Mouse (Mus musculus): ENCODE data around the gene Defb26. TPM values are rescaled to one million over a fixed set of nuclear protein-coding genes. Genes with fewer than 3 reads are reported as not detected.

Gene Defb26
- polyA plus RNA-seq, 1 experiment from 2014 or later: not detected

DNA sequence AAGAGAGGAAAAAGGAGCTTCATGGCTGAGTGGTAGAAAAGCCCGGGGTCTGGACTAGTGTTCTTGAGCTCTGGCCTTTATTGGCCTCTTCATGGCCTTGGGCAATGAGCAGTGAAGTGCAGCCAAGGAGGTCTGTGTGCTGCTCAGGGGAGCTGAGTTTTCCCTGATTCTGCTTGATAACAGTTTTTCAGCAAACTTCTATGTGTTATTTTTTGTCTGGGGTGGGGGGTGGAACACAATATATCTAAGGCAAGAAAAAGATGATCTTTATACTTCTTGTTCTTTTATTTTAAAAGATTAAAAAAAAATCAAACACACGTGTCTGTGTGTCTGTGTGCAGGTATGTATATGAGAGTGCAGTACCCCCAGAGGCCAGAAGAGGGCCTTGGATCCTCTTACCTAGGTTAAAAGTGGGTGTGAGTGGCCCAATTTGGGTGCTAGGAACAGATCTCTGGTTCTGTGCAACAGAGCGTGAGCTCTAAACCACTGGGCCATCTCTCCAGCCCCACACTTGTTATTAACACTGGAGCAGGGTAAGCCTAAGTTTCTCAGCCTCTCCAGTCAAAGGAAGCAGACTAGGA is 46.8 kb downstream of the Defb26 start, which contains the start of gene Defb23:
Gene Defb23 (minus strand): TSS at position 51 of the 581 bp plus-strand sequence.
- H3K36me3 ChIP-seq (replicated peaks): no peaks in the 10 kb centered on the region
- no peak within 1 kb of the TSS for H3K4me2 ChIP-seq
- ATAC-seq (ENCODE audit: insufficient read depth): no peak
- no peak within 1 kb of the TSS for H3K4me3 ChIP-seq (replicated peaks)
- H3K27ac ChIP-seq (replicated peaks): no peak within 1 kb of the TSS
- H3K9ac ChIP-seq: no peak within 1 kb of the TSS
- H3K9me3 ChIP-seq (replicated peaks): no peaks in the 10 kb centered on the region
- WGBS (ENCODE audit: insufficient replicate concordance): 57% methylated on average over 3 of the region's 3 CpGs
- H3K27me3 ChIP-seq: no peaks in the 10 kb centered on the region
- no peaks in the 10 kb centered on the region for H3K4me1 ChIP-seq (replicated peaks)

- WGBS (ENCODE audit: insufficient replicate concordance): 61% methylated on average over 13 of the region's 13 CpGs
- H3K4me1 ChIP-seq (replicated peaks): no peaks in the 10 kb centered on the region
- H3K4me3 ChIP-seq (replicated peaks): no peak overlapping the region
- no peak overlapping the region for H3K4me2 ChIP-seq
- no peak overlapping the region for H3K27ac ChIP-seq (replicated peaks)
- H3K36me3 ChIP-seq (replicated peaks): no peaks in the 10 kb centered on the region
- no peak overlapping the region for H3K9ac ChIP-seq
- 0 out of 2 replicates have a peak, but pooled peaks cover 3% of the 10 kb centered on the region for H3K27me3 ChIP-seq
- ATAC-seq (ENCODE audit: insufficient read depth): no peak
- no peaks in the 10 kb centered on the region for H3K9me3 ChIP-seq (replicated peaks)
Observed at GRCm38 (mm10) chr2:152459241-152459640, 52.3 kb downstream of the Defb26 start.

Other genes with a start within 250 kb of the Defb26 start
- 10.7 and 12.3 TPM in 2 replicates for gene Tbc1d20, start 217.9 kb downstream of the Defb26 start, polyA plus RNA-seq (2015; fragmentation: Nextera tagmentation; extraction: Ambion mirVana)
- gene Rbck1, start 179.0 kb downstream of the Defb26 start, polyA plus RNA-seq (2015; fragmentation: Nextera tagmentation; extraction: Ambion mirVana): 41.4 and 46.1 TPM in 2 replicates
- 3.8 and 4.4 TPM in 2 replicates for gene Trib3, start 167.7 kb downstream of the Defb26 start, polyA plus RNA-seq (2015; fragmentation: Nextera tagmentation; extraction: Ambion mirVana)
- not detected in 2 replicates for gene Nrsn2, start 135.1 kb downstream of the Defb26 start, polyA plus RNA-seq (2015; fragmentation: Nextera tagmentation; extraction: Ambion mirVana)
- 1.2 and 1.5 TPM in 2 replicates for gene Sox12, start 113.6 kb downstream of the Defb26 start, polyA plus RNA-seq (2015; fragmentation: Nextera tagmentation; extraction: Ambion mirVana)
- gene Zcchc3, start 96.7 kb downstream of the Defb26 start, polyA plus RNA-seq (2015; fragmentation: Nextera tagmentation; extraction: Ambion mirVana): 9.1 and 9.5 TPM in 2 replicates
- gene 6820408C15Rik, start 96.1 kb downstream of the Defb26 start, polyA plus RNA-seq (2015; fragmentation: Nextera tagmentation; extraction: Ambion mirVana): 0.13 and 0.20 TPM in 2 replicates
- not detected in 2 replicates for gene Defb23, start 47.1 kb downstream of the Defb26 start, polyA plus RNA-seq (2015; fragmentation: Nextera tagmentation; extraction: Ambion mirVana)
- not detected in 2 replicates for gene Defb20, start 34.6 kb downstream of the Defb26 start, polyA plus RNA-seq (2015; fragmentation: Nextera tagmentation; extraction: Ambion mirVana)
- gene Defb22, start 21.6 kb downstream of the Defb26 start, polyA plus RNA-seq (2015; fragmentation: Nextera tagmentation; extraction: Ambion mirVana): not detected in 2 replicates
- gene Defb28, start 6.6 kb upstream of the Defb26 start, polyA plus RNA-seq (2015; fragmentation: Nextera tagmentation; extraction: Ambion mirVana): not detected in 2 replicates
- not detected in 2 replicates for gene Defb29, start 28.4 kb upstream of the Defb26 start, polyA plus RNA-seq (2015; fragmentation: Nextera tagmentation; extraction: Ambion mirVana)
- not detected in 2 replicates for gene Gm17416, start 57.6 kb upstream of the Defb26 start, polyA plus RNA-seq (2015; fragmentation: Nextera tagmentation; extraction: Ambion mirVana)
- gene Defb21, start 61.1 kb upstream of the Defb26 start, polyA plus RNA-seq (2015; fragmentation: Nextera tagmentation; extraction: Ambion mirVana): not detected in 2 replicates
- 0.26 TPM in 1 of 2 replicates, not detected in the other for gene Defb19, start 68.6 kb upstream of the Defb26 start, polyA plus RNA-seq (2015; fragmentation: Nextera tagmentation; extraction: Ambion mirVana)
- not detected in 2 replicates for gene Defb45, start 87.7 kb upstream of the Defb26 start, polyA plus RNA-seq (2015; fragmentation: Nextera tagmentation; extraction: Ambion mirVana)
- gene Defb36, start 92.6 kb upstream of the Defb26 start, polyA plus RNA-seq (2015; fragmentation: Nextera tagmentation; extraction: Ambion mirVana): not detected in 2 replicates
- not detected in 2 replicates for gene Defb25, start 111.4 kb upstream of the Defb26 start, polyA plus RNA-seq (2015; fragmentation: Nextera tagmentation; extraction: Ambion mirVana)
- 0.58 and 1.1 TPM in 2 replicates for gene Rem1, start 115.3 kb upstream of the Defb26 start, polyA plus RNA-seq (2015; fragmentation: Nextera tagmentation; extraction: Ambion mirVana)
- gene H13, start 157.8 kb upstream of the Defb26 start, polyA plus RNA-seq (2015; fragmentation: Nextera tagmentation; extraction: Ambion mirVana): 45.2 and 49.8 TPM in 2 replicates
- gene Mcts2, start 175.3 kb upstream of the Defb26 start, polyA plus RNA-seq (2015; fragmentation: Nextera tagmentation; extraction: Ambion mirVana): 12.1 and 12.4 TPM in 2 replicates
- 20.5 and 20.9 TPM in 2 replicates for gene Id1, start 224.6 kb upstream of the Defb26 start, polyA plus RNA-seq (2015; fragmentation: Nextera tagmentation; extraction: Ambion mirVana)
- gene Cox4i2, start 242.5 kb upstream of the Defb26 start, polyA plus RNA-seq (2015; fragmentation: Nextera tagmentation; extraction: Ambion mirVana): 1.0 and 1.1 TPM in 2 replicates

Data from liver, embryonic 15.5 days (tissue).